Mouse (Mus musculus) megakaryocyte, embryonic 14.5 days (primary cell): Measurements from ENCODE around the gene Slc6a11.

Experiments
- FLI1 ChIP-seq: IDR thresholded peaks from 2 replicates; pipeline ENCODE4 v1.6.1; 2012; ENCODE audit warnings: low read length, inconsistent platforms, mixed read lengths
- GATA1 ChIP-seq: IDR thresholded peaks from 3 replicates; pipeline ENCODE4 v1.6.1; 2012; ENCODE audit warnings: mixed read lengths, low read length, inconsistent platforms, borderline replicate concordance

DNA sequence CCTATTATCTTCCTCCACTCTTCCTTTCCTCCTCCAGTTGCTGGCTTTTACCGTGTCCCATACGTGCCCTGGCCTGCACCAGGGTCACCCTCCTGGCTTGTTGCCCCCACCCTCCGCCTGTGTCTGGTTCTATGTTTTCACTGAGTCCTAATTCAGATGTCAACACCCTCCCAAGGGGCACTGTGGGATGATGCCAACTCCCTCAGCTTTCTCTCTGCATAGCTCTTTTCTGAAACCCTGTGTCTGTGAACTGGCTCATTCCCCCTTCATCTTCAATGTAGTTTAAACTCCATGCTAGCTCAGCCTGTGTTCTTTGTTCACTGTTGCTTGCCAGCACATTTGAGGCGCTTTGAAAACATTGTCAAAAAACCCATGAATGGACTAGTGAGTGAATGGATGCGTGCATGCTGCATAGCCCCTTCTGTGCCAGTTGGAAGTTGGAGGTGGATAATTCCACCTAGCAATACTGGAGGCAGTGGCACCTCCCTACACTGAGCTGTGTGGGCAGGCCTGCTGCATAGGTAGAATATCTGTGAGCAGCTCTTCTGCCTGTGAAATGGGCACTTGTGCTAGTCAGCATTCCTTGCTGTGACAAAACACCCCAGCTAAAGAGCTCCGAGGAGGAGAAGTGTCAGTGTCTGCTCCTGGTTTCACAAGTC, 13.5 kb downstream of the Slc6a11 start:
- TF ChIP-seq GATA1 (no peak), FLI1 (no peak)
